Mouse (Mus musculus): ENCODE data around the gene Zmiz1. TPM values are rescaled to one million over a fixed set of nuclear protein-coding genes. Genes with fewer than 3 reads are reported as not detected.

Gene Zmiz1
- total and polyA plus RNA-seq, 2 experiments from 2014 or later: 50.6 to 135 TPM

- 19% methylated on average over 9 of the region's 9 CpGs for WGBS
- H3K9me3 ChIP-seq (ENCODE audit: low read length): no peaks in the 10 kb centered on the region
- DNase-seq (ENCODE audit: low spot score) (peak; percentile 84), ATAC-seq (peak; percentile 67)
- no peak for TF ChIP-seq CTCF (IDR thresholded peaks at IDR 0.05; ENCODE audit: low read depth)
- H3K9ac ChIP-seq (replicated peaks; ENCODE audit: low read length): no peak overlapping the region
- H3K4me1 ChIP-seq (ENCODE audit: insufficient read depth, low read length): peaks cover 69% of the 10 kb centered on the region
- no peak overlapping the region for H3K4me2 ChIP-seq (ENCODE audit: low read depth, low read length)
- no peaks in the 10 kb centered on the region for H3K27me3 ChIP-seq (ENCODE audit: insufficient read depth, low read length)
- no peak overlapping the region for H3K4me3 ChIP-seq (ENCODE audit: low read length)
- peak overlapping the region; percentile 68 for H3K27ac ChIP-seq
- H3K36me3 ChIP-seq (ENCODE audit: insufficient read depth, low read length): no peaks in the 10 kb centered on the region
Observed at GRCm38 (mm10) chr14:25478755-25479154, 19.8 kb downstream of the Zmiz1 start.

GRCm38 (mm10) chr14:25479841-25480252, 20.9 kb downstream of the Zmiz1 start:
- Histone ChIP-seq H3K27me3 (ENCODE audit: insufficient read depth, low read length) (no peaks in the 10 kb centered on the region), H3K4me3 (ENCODE audit: low read length) (no peak overlapping the region), H3K27ac (no peak overlapping the region; the same call in 1 of the 2 replicates), H3K4me2 (ENCODE audit: low read depth, low read length) (no peak overlapping the region), H3K9me3 (ENCODE audit: low read length) (no peaks in the 10 kb centered on the region), H3K36me3 (ENCODE audit: insufficient read depth, low read length) (no peaks in the 10 kb centered on the region), H3K9ac (replicated peaks; ENCODE audit: low read length) (no peak overlapping the region), H3K4me1 (ENCODE audit: insufficient read depth, low read length) (peaks cover 65% of the 10 kb centered on the region)
- peak; percentile 46 for DNase-seq (ENCODE audit: low spot score)
- WGBS: 72% methylated on average over 3 of the region's 3 CpGs
- TF ChIP-seq CTCF (IDR thresholded peaks at IDR 0.05; ENCODE audit: low read depth): no peak
- no peak; the same call in 1 of the 2 replicates for ATAC-seq

- H3K27me3 ChIP-seq (ENCODE audit: insufficient read depth, low read length): no peaks in the 10 kb centered on the region
- H3K36me3 ChIP-seq (ENCODE audit: insufficient read depth, low read length): no peaks in the 10 kb centered on the region
- WGBS: 81% methylated on average over 4 of the region's 4 CpGs
- no peak overlapping the region for H3K4me3 ChIP-seq (ENCODE audit: low read length)
- no peak overlapping the region for H3K9ac ChIP-seq (replicated peaks; ENCODE audit: low read length)
- TF ChIP-seq CTCF (IDR thresholded peaks at IDR 0.05; ENCODE audit: low read depth): no peak
- no peak for DNase-seq (ENCODE audit: low spot score)
- H3K9me3 ChIP-seq (ENCODE audit: low read length): no peaks in the 10 kb centered on the region
- peaks cover 61% of the 10 kb centered on the region for H3K4me1 ChIP-seq (ENCODE audit: insufficient read depth, low read length)
- H3K27ac ChIP-seq: peak overlapping the region; percentile 43; the same call in 1 of the 2 replicates
- ATAC-seq: no peak
- H3K4me2 ChIP-seq (ENCODE audit: low read depth, low read length): no peak overlapping the region
Observed at GRCm38 (mm10) chr14:25480443-25480842, 21.5 kb downstream of the Zmiz1 start.

- Histone ChIP-seq H3K4me3 (ENCODE audit: low read length) (no peak overlapping the region), H3K9me3 (ENCODE audit: low read length) (no peaks in the 10 kb centered on the region), H3K4me1 (ENCODE audit: insufficient read depth, low read length) (peaks cover 55% of the 10 kb centered on the region), H3K9ac (replicated peaks; ENCODE audit: low read length) (no peak overlapping the region), H3K27me3 (ENCODE audit: insufficient read depth, low read length) (no peaks in the 10 kb centered on the region), H3K36me3 (ENCODE audit: insufficient read depth, low read length) (no peaks in the 10 kb centered on the region), H3K4me2 (ENCODE audit: low read depth, low read length) (0 out of 2 replicates have a peak overlapping the region, but pooled peaks have one; percentile 4), H3K27ac (peak overlapping the region; percentile 43)
- TF ChIP-seq CTCF (IDR thresholded peaks at IDR 0.05; ENCODE audit: low read depth): no peak
- WGBS: 44% methylated on average over 20 of the region's 20 CpGs
- ATAC-seq (no peak), DNase-seq (ENCODE audit: low spot score) (no peak)
Observed at GRCm38 (mm10) chr14:25480916-25481666, 22.1 kb downstream of the Zmiz1 start.

GRCm38 (mm10) chr14:25481667-25482331, 22.8 kb downstream of the Zmiz1 start:
- Histone ChIP-seq H3K9me3 (ENCODE audit: low read length) (no peaks in the 10 kb centered on the region), H3K4me3 (ENCODE audit: low read length) (no peak overlapping the region), H3K27ac (peak overlapping the region; percentile 43), H3K4me1 (ENCODE audit: insufficient read depth, low read length) (peaks cover 54% of the 10 kb centered on the region), H3K4me2 (ENCODE audit: low read depth, low read length) (0 out of 2 replicates have a peak overlapping the region, but pooled peaks have one; percentile 4), H3K36me3 (ENCODE audit: insufficient read depth, low read length) (no peaks in the 10 kb centered on the region), H3K27me3 (ENCODE audit: insufficient read depth, low read length) (no peaks in the 10 kb centered on the region), H3K9ac (replicated peaks; ENCODE audit: low read length) (no peak overlapping the region)
- ATAC-seq (no peak), DNase-seq (ENCODE audit: low spot score) (no peak)
- whole genome bisulfite sequencing: 56% methylated on average over 11 of the region's 11 CpGs
- no peak for TF ChIP-seq CTCF (IDR thresholded peaks at IDR 0.05; ENCODE audit: low read depth)

GRCm38 (mm10) chr14:25482404-25482803, 23.4 kb downstream of the Zmiz1 start:
- Histone ChIP-seq H3K9me3 (ENCODE audit: low read length) (no peaks in the 10 kb centered on the region), H3K4me2 (ENCODE audit: low read depth, low read length) (no peak overlapping the region), H3K27ac (no peak overlapping the region), H3K9ac (replicated peaks; ENCODE audit: low read length) (no peak overlapping the region), H3K4me3 (ENCODE audit: low read length) (no peak overlapping the region), H3K4me1 (ENCODE audit: insufficient read depth, low read length) (peaks cover 55% of the 10 kb centered on the region), H3K27me3 (ENCODE audit: insufficient read depth, low read length) (no peaks in the 10 kb centered on the region), H3K36me3 (ENCODE audit: insufficient read depth, low read length) (no peaks in the 10 kb centered on the region)
- DNase-seq (ENCODE audit: low spot score): no peak
- WGBS: 41% methylated on average over 5 of the region's 5 CpGs
- TF ChIP-seq CTCF (IDR thresholded peaks at IDR 0.05; ENCODE audit: low read depth): no peak
- ATAC-seq: no peak
